Mouse (Mus musculus): Measurements from ENCODE around the gene Gpbar1.

Gpbar1 gene

GRCm38 (mm10) chr1:74278538-74278937 is at the start of gene Gpbar1:
Gpbar1 (plus strand) TSS chr1:74278550.
- no peak for DNase-seq (ENCODE audit: low spot score in 2 of 2)

GRCm38 (mm10) chr1:74229942-74230341 is 48.4 kb upstream of the Gpbar1 start:
- no peak for DNase-seq (ENCODE audit: low spot score in 2 of 2)

- DNase-seq (ENCODE audit: low spot score in 2 of 2), result no peak
Measured at GRCm38 (mm10) chr1:74230992-74231391, 47.4 kb upstream of the Gpbar1 start.

GRCm38 (mm10) chr1:74235938-74236589 is 42.3 kb upstream of the Gpbar1 start, which contains the start of gene Arpc2:
Arpc2 (plus strand) TSS chr1:74236084.
- DNase-seq (ENCODE audit: low spot score in 2 of 2), result peak; percentile 91 to 96

GRCm38 (mm10) chr1:74236590-74237317 is 41.6 kb upstream of the Gpbar1 start:
- peak in 1 of 2 experiments; percentile 28 for DNase-seq (ENCODE audit: low spot score in 2 of 2)

GRCm38 (mm10) chr1:74237671-74238070 is 40.7 kb upstream of the Gpbar1 start:
- no peak for DNase-seq (ENCODE audit: low spot score in 2 of 2)

GRCm38 (mm10) chr1:74238136-74238535 is 40.2 kb upstream of the Gpbar1 start:
- DNase-seq (ENCODE audit: low spot score in 2 of 2), result no peak

- no peak for DNase-seq (ENCODE audit: low spot score in 2 of 2)
Measured at GRCm38 (mm10) chr1:74239162-74239561, 39.2 kb upstream of the Gpbar1 start.

- DNase-seq (ENCODE audit: low spot score in 2 of 2), result peak in 1 of 2 experiments; percentile 46
Measured at GRCm38 (mm10) chr1:74239618-74240017, 38.7 kb upstream of the Gpbar1 start.

GRCm38 (mm10) chr1:74240311-74240710 is 38.0 kb upstream of the Gpbar1 start:
- peak; percentile 61 to 82 for DNase-seq (ENCODE audit: low spot score in 2 of 2)

GRCm38 (mm10) chr1:74240832-74241231 is 37.5 kb upstream of the Gpbar1 start:
- DNase-seq (ENCODE audit: low spot score in 2 of 2), result no peak

- DNase-seq (ENCODE audit: low spot score in 2 of 2), result no peak
Measured at GRCm38 (mm10) chr1:74245525-74245924, 32.8 kb upstream of the Gpbar1 start.

- no peak for DNase-seq (ENCODE audit: low spot score in 2 of 2)
Measured at GRCm38 (mm10) chr1:74248799-74249198, 29.6 kb upstream of the Gpbar1 start.

- DNase-seq (ENCODE audit: low spot score in 2 of 2), result no peak
Measured at GRCm38 (mm10) chr1:74249331-74249980, 28.9 kb upstream of the Gpbar1 start.

- DNase-seq (ENCODE audit: low spot score in 2 of 2), result no peak
Measured at GRCm38 (mm10) chr1:74250096-74250495, 28.3 kb upstream of the Gpbar1 start.

GRCm38 (mm10) chr1:74255704-74256345 is 22.5 kb upstream of the Gpbar1 start:
- DNase-seq (ENCODE audit: low spot score in 2 of 2), result no peak

GRCm38 (mm10) chr1:74256782-74257181 is 21.6 kb upstream of the Gpbar1 start:
- no peak for DNase-seq (ENCODE audit: low spot score in 2 of 2)

- no peak for DNase-seq (ENCODE audit: low spot score in 2 of 2)
Measured at GRCm38 (mm10) chr1:74262510-74262909, 15.8 kb upstream of the Gpbar1 start.

GRCm38 (mm10) chr1:74268750-74269149 is 9.6 kb upstream of the Gpbar1 start:
- DNase-seq (ENCODE audit: low spot score in 2 of 2), result no peak

GRCm38 (mm10) chr1:74271659-74272058 is 6.7 kb upstream of the Gpbar1 start:
- DNase-seq (ENCODE audit: low spot score in 2 of 2), result no peak

- no peak for DNase-seq (ENCODE audit: low spot score in 2 of 2)
Measured at GRCm38 (mm10) chr1:74275015-74275414, 3.3 kb upstream of the Gpbar1 start.

- no peak for DNase-seq (ENCODE audit: low spot score in 2 of 2)
Measured at GRCm38 (mm10) chr1:74277041-74277440, 1.3 kb upstream of the Gpbar1 start.
